Mouse (Mus musculus): ENCODE data around the gene Cdc25b. TPM values are rescaled to one million over a fixed set of nuclear protein-coding genes. Genes with fewer than 3 reads are reported as not detected.

Cdc25b gene
- polyA plus RNA-seq, 1 experiment from 2014 or later = 116 TPM

Other genes starting within 250 kb of the Cdc25b start
- 4.9 and 6.1 TPM in 2 replicates for gene Gfra4, start 143.9 kb upstream of the Cdc25b start, polyA plus RNA-seq (2016; fragmentation: Nextera tagmentation; extraction: Ambion mirVana)
- 0.29 and 0.55 TPM in 2 replicates for gene Adam33, start 123.1 kb upstream of the Cdc25b start, polyA plus RNA-seq (2016; fragmentation: Nextera tagmentation; extraction: Ambion mirVana)
- 0.10 and 0.16 TPM in 2 replicates for gene Siglec1, start 100.2 kb upstream of the Cdc25b start, polyA plus RNA-seq (2016; fragmentation: Nextera tagmentation; extraction: Ambion mirVana)
- gene Hspa12b, start 59.7 kb upstream of the Cdc25b start, polyA plus RNA-seq (2016; fragmentation: Nextera tagmentation; extraction: Ambion mirVana) = 6.4 and 7.6 TPM in 2 replicates
- gene Gm11037, start 53.5 kb upstream of the Cdc25b start, polyA plus RNA-seq (2016; fragmentation: Nextera tagmentation; extraction: Ambion mirVana) = not detected in 2 replicates
- gene 1700037H04Rik, start 26.9 kb upstream of the Cdc25b start, polyA plus RNA-seq (2016; fragmentation: Nextera tagmentation; extraction: Ambion mirVana) = 138 and 142 TPM in 2 replicates
- gene Cenpb, start 6.9 kb upstream of the Cdc25b start, polyA plus RNA-seq (2016; fragmentation: Nextera tagmentation; extraction: Ambion mirVana) = 9.7 and 12.8 TPM in 2 replicates
- gene Spef1, start 333 bp downstream of the Cdc25b start, polyA plus RNA-seq (2016; fragmentation: Nextera tagmentation; extraction: Ambion mirVana) = 5.2 and 5.4 TPM in 2 replicates
- 27.2 and 32.7 TPM in 2 replicates for gene Ap5s1, start 20.1 kb downstream of the Cdc25b start, polyA plus RNA-seq (2016; fragmentation: Nextera tagmentation; extraction: Ambion mirVana)
- gene Mavs, start 47.1 kb downstream of the Cdc25b start, polyA plus RNA-seq (2016; fragmentation: Nextera tagmentation; extraction: Ambion mirVana) = 16.4 and 19.0 TPM in 2 replicates
- gene Pank2, start 75.5 kb downstream of the Cdc25b start, polyA plus RNA-seq (2016; fragmentation: Nextera tagmentation; extraction: Ambion mirVana) = 44.9 and 46.8 TPM in 2 replicates
- 7.9 and 10.6 TPM in 2 replicates for gene Rnf24, start 165.9 kb downstream of the Cdc25b start, polyA plus RNA-seq (2016; fragmentation: Nextera tagmentation; extraction: Ambion mirVana)

Data from hindbrain, embryonic 10.5 days (tissue).